Mouse (Mus musculus) heart, adult 11 months (tissue): Measurements from ENCODE around the gene Copz1.
A peak's percentile ranks its signal among the peaks of the same experiment; 100 is the strongest.

Experiments used
- DNase-seq: peaks from one replicate; pipeline ENCODE4 v3.0.0; 2022

The Copz1 gene

GRCm38 (mm10) chr15:103341547-103341946 is 69.0 kb downstream of the Copz1 start:
- DNase-seq = peak; percentile 91

GRCm38 (mm10) chr15:103342415-103342814 is 69.9 kb downstream of the Copz1 start:
- peak; percentile 93 for DNase-seq

- DNase-seq = no peak
Measured at GRCm38 (mm10) chr15:103343008-103343407, 70.5 kb downstream of the Copz1 start.

GRCm38 (mm10) chr15:103343556-103343955 is 71.0 kb downstream of the Copz1 start:
- DNase-seq = no peak

GRCm38 (mm10) chr15:103345789-103346188 is 73.3 kb downstream of the Copz1 start:
- peak; percentile 86 for DNase-seq

- DNase-seq = peak; percentile 95
Measured at GRCm38 (mm10) chr15:103347275-103347684, 74.8 kb downstream of the Copz1 start.
